Mouse (Mus musculus) left cerebral cortex, postnatal 4 days (tissue): Measurements from ENCODE around the gene Krt35. TPM values are rescaled to one million over a fixed set of nuclear protein-coding genes. Genes with fewer than 3 reads are reported as not detected.

Experiments
- DNase-seq: peaks from one replicate; pipeline ENCODE4 v3.0.0-alpha.2; 2022
- intact Hi-C: fragments of 180-260 bp; cut with DNase I; formaldehyde crosslinking; loops from one replicate; pipeline ENCODE4 v1.15.1; 2025
- total RNA-seq, 2 experiments: library from RNA; stranded (reverse); gene quantifications; 2 replicates each; pipeline ENCODE4 v1.2.3; 2021

Krt35 gene
- total RNA-seq, 2 experiments from 2014 or later: not detected

- peak; percentile 55 for DNase-seq
- intact Hi-C loops: no loop called here
Observed at GRCm38 (mm10) chr11:100066236-100067010, 29.6 kb downstream of the Krt35 start.

DNA sequence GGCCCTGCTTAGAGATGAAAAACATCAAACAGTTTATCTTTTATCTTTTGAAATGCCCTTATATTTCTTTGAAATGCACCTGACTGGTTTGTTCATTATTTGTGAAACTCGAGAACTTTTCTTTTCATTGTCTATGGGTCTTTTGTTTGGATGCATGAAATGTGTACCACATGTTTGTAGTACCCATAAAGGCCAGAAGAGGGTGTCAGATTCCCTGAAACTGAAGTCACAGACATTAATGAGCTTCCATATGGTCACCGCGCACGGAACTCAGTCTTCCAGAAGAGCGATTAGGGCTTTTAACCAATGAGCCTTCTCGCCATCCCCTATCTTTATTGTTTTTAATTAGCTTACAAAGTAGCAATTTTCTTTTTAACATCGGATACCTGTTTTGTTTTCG lies 37.2 kb downstream of the Krt35 start:
- DNase-seq: no peak
- intact Hi-C loops: no loop called here

DNA sequence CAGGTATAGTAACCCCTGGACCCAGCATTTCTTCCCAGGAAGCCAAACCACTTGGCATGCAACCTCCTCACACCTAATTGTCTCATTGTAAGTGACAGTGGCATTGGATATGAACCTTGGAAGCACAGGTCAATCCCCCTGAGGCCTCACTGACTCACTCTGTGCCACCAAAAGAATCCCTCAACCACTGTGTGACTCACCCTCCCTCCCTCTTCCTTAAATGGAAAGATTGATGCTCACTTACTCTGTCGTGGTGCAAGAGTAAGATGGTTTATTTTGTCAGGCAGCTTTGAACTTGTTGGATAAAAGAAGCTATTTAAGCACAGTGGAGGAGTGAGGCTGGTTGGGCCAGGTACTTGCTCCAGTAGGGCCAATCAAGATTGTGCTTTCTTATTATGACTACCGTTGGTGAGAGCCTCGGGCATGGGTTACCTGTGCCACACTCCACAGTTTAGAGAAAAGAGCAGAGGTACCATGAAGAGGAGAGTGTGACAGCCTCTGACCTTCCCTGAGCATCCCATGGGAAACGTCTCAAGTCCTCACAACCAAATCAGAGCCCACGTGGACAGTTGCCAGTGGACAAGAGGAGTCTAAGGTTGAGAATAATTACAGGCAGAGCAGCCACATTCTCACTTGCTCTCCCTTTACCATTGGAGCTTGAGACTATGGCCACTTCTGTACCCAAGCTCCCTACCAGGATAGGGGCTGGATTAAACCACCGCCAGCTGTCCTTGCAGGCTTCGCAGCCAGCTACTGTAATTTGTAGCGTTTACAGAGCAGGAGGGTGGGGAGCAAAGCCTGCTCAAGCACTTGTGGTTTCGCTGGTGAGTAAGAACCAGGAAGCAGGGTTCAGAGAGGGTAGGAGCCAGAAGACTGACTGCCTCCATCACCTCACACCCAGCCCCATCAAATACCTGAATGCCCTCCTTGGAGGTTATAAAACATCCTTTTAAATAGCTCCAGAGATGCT lies 40.1 kb downstream of the Krt35 start:
- intact Hi-C loops: no loop called here

DNA sequence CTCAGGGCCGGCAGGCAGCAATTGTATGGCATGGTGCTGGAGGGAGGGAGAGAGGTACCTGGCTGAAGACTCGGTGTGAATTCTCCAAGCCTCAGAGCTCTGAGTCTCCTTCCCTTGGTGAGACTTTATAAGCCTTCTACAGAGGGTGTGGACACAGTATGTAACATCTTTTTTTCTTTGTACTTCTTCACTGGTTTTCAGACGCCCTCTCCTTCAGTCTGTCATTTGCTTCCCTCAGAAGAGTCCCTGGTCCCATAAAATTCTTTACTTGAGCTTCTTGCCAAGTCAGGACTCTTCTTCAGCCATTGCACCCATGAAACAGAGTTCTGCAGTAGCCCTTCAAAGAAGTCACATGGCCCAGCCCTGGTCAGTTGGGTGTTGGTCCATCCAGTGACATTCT lies 45.6 kb downstream of the Krt35 start, which contains the start of gene Krt31:
TSS of gene Krt31 (minus strand) at position 101 of the 400 bp plus-strand sequence.
- no peak for DNase-seq
- intact Hi-C loops: no loop called here

More for the DNA sequence above, 40.1 kb downstream of the Krt35 start:
- DNase-seq: no peak

GRCm38 (mm10) chr11:100047193-100047592 lies 48.8 kb downstream of the Krt35 start:
- no peak for DNase-seq
- intact Hi-C loops: no loop called here

- intact Hi-C loops: no loop called here
- DNase-seq: no peak
Observed at GRCm38 (mm10) chr11:100046303-100046866, 49.7 kb downstream of the Krt35 start.

Other genes starting within 250 kb of the Krt35 start
- not detected for gene Krtap4-16, start 244.6 kb downstream of the Krt35 start, total RNA-seq
- gene Gm11568, start 238.3 kb downstream of the Krt35 start, total RNA-seq: not detected
- not detected for gene Gm11559, start 231.8 kb downstream of the Krt35 start, total RNA-seq
- not detected for gene Krtap9-1, start 222.9 kb downstream of the Krt35 start, total RNA-seq
- gene Gm11567, start 217.1 kb downstream of the Krt35 start, total RNA-seq: not detected
- not detected for gene Krtap31-1, start 188.3 kb downstream of the Krt35 start, total RNA-seq
- not detected for gene Gm11565, start 181.5 kb downstream of the Krt35 start, total RNA-seq
- not detected for gene Krtap31-2, start 159.9 kb downstream of the Krt35 start, total RNA-seq
- gene Krtap9-5, start 147.8 kb downstream of the Krt35 start, total RNA-seq: not detected
- not detected for gene Krtap29-1, start 117.2 kb downstream of the Krt35 start, total RNA-seq
- gene Krtap16-1, start 109.6 kb downstream of the Krt35 start, total RNA-seq: not detected
- gene Krtap17-1, start 102.2 kb downstream of the Krt35 start, total RNA-seq: not detected
- gene Krt33a, start 80.0 kb downstream of the Krt35 start, total RNA-seq: under 1 TPM in 1 of 2 experiments, not detected in 1; 0.30 TPM
- not detected for gene Krt33b, start 66.4 kb downstream of the Krt35 start, total RNA-seq
- not detected for gene Krt34, start 54.7 kb downstream of the Krt35 start, total RNA-seq
- not detected for gene Krt31, start 45.7 kb downstream of the Krt35 start, total RNA-seq
- gene Krt32, start 8.0 kb downstream of the Krt35 start, total RNA-seq: not detected
- gene Krt36, start 9.4 kb upstream of the Krt35 start, total RNA-seq: not detected
- gene Krt13, start 25.3 kb upstream of the Krt35 start, total RNA-seq: not detected
- gene Krt15, start 39.7 kb upstream of the Krt35 start, total RNA-seq: not detected
- 1 to 10 TPM; 1.2 to 1.5 TPM for gene Krt19, start 52.4 kb upstream of the Krt35 start, total RNA-seq
- under 1 TPM; 0.52 to 0.56 TPM for gene Krt9, start 97.0 kb upstream of the Krt35 start, total RNA-seq
- under 1 TPM in 1 of 2 experiments, not detected in 1; 0.32 TPM for gene Krt14, start 111.3 kb upstream of the Krt35 start, total RNA-seq
- gene Krt16, start 152.7 kb upstream of the Krt35 start, total RNA-seq: not detected
- gene Krt17, start 164.8 kb upstream of the Krt35 start, total RNA-seq: not detected
- not detected for gene Krt42, start 173.6 kb upstream of the Krt35 start, total RNA-seq
- 100 to 1,000 TPM; 642 to 677 TPM for gene Eif1, start 223.6 kb upstream of the Krt35 start, total RNA-seq
- gene Gast, start 238.2 kb upstream of the Krt35 start, total RNA-seq: not detected